Mouse (Mus musculus) stomach, postnatal 0 days (tissue): ENCODE measurements around the gene Nfxl1.

Experiments
- CTCF ChIP-seq: IDR thresholded peaks from 2 replicates; pipeline ENCODE4 v1.5.1; 2016; ENCODE audit warnings: antibody characterized with exemption, low read depth, mild to moderate bottlenecking, moderate library complexity
- EP300 ChIP-seq: optimal IDR thresholded peaks from 2 replicates; pipeline ENCODE3; 2016; ENCODE audit warnings: antibody characterized with exemption

DNA sequence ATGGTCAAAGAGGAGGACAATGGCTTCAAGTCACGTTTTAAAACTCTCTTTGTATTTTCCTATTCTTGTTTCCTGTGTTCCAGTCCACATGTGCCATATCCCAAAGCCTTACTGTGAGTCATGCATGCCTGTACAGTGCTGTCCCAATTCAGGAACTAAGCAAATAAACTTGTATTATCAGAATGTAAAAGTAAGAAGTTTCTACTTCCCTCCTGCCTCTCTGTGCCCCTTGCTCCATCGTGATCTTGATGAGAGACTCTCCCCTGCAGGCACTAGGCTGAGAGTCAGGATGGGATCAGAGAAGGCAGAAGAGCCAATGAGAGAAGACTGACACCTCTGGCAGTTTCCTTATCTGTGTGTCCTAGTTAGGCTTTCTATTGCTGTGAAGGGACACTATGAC lies 68.3 kb downstream of the Nfxl1 start:
- no peak for TF ChIP-seq CTCF
- TF ChIP-seq EP300, result no peak
